Mouse (Mus musculus) kidney, adult 11 months (tissue): ENCODE measurements around the gene Nup188.

Experiments used
- DNase-seq: peaks from one replicate; pipeline ENCODE4 v3.0.0; 2022

The Nup188 gene

DNA sequence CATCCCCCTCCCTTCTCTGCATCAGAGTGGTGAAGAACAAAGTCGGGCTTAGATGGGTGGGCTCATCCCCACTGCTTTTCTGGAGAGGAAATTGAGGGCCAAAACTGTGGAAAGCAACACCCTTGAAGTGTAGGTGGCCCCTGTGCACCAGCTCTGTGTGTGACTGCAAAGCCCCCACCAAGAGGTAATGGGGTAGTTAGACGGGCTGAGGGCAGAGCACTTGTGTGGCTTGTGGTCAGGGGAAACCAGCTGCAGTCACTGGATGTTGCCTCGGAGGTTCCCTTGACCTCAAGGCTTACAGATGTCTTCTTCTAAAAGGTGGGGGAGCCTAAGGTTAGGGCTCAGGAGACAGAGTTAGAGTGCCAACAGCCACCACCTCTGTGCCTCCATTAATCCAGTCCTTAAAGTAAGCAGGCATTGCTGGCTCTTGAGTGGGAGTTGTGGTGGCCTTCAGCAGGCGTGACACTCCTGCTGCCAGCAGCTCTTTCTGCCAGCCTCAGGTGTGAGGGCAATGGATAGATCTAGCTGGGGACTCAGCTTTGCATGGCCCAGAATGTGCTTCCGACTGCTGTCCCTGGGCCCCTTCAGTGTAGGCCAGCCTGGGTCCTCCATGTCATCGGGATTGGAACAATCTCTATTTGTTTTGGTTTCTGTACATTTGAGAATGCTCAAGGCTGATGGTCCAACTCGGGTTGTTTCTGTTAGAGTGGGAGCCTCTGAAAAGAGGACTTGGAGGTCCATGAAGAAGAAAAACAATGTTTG, 28.3 kb upstream of the Nup188 start:
- no peak for DNase-seq

DNA sequence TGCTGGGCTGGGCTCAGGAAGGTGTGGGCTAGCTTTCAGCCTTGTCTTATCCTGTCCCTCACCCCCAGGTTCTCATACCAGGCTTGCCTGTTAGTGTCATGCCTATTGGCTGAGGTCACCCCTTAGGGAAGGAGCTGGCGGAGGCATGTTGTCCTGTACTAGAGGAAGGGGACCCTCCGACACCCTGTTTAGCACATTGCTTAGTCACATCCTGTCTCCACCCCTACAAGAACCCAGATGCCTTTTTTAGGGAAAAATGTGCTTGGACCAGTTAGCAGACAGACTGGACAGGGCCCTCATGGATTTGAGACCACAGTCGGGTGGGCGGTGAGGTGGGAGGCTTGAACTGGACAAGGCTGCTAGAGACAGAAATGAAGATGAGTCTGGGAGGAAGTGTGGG, 27.6 kb upstream of the Nup188 start:
- DNase-seq, result peak; percentile 68

DNA sequence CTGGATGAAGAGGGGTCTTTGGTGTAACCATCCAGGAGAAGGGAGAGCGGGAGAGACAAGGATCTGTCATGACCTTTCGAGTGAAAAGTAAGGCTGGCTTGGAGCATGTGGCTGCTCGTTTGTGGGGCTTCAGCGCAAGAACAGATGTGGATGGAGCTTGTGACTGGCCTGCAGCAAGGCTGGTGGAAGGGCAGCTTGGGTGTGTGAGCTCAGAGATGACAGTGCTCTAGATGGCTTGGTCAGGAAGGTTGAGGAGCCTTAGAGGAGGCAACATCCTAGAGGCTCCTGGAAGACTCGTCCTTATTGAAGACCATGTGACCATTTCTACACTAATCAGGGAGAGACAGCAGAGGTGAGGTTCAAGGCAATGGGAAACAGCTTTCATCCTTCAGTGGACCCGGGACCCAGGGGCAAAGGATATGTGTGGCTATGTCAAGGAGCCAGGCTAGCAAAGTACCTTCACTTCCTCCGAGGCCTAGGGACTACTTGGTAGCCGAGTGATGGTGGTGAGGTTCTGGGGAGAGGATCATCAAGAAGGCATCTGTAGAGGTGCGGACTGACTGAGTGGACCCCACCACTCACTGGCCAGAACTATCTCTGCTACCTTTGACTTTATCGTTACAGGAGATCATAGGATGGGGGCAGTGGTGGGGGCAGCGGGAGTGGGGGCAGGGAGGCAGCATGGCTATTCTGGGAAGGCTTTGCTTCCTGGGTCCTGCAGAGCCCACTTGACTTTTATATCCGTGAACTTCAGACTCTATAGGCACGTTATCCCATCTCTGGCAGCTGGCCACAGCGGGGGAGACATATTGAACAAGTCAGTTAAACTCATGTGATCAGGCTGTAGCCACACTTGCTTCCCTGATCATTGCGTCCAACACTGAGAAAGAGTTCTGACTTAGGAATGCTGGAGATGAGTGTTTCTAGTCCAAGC, 26.8 kb upstream of the Nup188 start:
- DNase-seq, result peak; percentile 60

DNA sequence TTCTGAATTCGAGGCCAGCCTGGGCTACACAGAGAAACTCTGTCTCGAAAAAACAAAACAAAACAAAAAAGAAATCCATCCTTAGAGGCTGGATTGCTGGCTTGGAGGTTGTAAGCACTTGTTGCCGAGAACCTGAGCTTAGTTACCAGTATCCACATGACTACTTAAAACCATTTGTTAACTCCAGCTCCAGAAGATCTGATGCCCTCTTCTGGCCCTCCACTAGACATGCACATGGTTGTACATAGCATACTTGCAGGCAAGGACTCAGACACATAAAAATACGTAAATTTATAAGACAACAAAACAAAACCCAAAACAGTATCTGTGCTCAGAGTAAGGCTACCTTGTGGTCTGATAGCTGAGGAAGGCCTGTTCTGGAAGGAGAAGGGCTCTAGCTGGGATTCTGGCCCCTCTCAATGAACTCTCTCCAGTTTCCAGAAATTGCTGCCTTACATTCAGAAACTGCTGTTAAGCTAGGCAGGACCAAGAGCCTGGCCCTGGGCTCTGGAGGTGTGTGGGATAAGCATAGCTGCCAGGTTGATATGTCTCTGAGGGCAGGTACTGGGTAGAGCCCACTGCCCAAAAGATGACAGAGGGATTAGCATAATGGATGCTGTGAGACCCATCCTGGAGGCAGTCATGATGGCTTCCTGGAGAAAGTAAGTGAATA, 25.0 kb upstream of the Nup188 start:
- no peak for DNase-seq

DNA sequence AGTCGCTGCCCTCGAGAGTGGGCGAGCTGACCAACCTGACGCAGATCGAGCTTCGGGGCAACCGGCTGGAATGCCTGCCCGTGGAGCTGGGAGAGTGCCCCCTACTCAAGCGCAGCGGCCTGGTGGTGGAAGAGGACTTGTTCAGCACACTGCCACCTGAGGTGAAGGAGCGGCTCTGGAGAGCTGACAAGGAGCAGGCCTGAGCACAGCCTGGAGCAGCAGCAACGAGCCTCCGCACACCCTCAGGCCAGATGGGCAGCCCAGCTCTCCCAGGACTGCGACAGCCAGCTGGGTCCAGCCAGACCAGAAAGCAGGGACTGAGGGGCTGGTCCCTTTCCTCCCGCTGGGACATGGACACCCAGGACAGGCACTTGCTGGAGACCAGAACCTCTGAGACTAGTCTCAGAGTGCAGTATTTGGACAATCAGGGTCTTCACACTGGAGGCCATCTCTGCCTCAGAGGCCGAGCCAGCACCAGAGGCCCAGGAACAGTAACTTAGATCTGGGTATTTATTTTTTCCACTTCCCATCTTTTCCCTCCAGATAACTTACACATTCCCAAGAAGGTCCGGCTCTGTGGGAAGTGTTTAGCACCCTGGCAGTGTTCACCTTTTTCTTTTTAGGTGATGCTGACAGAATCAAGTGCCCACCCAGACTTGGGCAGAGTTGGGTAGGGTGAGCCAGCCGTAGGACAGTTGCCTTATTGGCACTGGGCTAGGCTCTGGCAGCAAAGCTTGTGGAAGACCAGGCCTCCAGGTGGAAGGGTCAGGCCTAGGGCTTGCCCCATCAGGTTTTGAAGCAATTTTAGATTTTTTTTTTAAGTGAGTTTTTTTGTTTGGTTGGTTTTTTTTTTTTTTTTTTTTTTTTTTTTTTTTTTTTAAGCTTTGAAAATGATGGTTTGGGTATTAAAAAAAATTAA, 24.0 kb upstream of the Nup188 start:
- peak; percentile 14 for DNase-seq

DNA sequence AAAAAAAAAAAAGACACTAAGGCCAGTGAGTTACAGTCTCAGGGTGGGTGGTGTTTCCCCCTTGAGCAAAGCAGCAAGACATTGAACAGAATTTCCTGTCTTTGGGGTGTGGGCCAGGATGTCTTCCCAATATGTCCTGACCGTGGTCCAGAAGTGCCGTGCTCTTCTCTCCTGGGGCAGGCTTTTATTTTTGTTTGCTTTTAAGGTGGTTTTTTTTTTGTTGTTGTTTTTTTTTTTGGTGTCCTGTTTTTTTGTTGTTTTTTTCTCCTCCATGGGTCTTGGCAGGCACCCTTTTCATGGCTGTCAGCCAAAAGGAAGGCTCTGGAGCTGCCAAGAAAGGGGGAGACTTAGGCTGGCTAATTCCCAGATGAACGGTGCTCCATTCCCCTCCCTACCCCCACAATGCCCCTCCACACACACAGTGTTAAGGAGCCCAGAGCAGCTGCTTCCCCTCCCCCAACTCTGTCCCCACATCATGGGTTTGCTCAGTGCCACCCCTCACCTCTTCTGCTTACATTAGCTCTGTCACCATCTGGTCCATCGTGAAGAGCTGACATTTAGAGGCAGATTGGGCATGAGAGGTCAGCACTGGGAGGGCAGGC, 23.3 kb upstream of the Nup188 start:
- peak; percentile 71 for DNase-seq

DNA sequence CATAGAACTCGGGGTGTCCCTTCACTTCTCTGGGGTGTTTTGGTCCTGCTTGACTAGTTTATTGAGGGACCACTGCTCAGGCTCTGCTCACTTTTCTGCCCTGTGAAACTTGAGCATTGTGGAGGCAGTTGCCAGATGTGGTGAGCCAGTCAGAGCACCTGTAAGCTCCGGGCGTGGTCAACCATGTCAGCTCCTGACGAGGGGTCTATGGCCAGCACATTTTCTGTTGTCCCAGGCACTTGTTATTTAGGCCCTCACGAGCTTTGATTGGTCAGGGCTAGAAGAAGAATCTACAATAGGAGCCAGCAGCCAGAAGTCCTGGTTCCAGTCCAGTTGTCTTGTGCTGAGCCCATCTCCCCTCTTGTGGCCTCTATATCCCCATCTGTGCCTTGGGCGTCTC, 22.4 kb upstream of the Nup188 start:
- DNase-seq, result peak; percentile 11

DNA sequence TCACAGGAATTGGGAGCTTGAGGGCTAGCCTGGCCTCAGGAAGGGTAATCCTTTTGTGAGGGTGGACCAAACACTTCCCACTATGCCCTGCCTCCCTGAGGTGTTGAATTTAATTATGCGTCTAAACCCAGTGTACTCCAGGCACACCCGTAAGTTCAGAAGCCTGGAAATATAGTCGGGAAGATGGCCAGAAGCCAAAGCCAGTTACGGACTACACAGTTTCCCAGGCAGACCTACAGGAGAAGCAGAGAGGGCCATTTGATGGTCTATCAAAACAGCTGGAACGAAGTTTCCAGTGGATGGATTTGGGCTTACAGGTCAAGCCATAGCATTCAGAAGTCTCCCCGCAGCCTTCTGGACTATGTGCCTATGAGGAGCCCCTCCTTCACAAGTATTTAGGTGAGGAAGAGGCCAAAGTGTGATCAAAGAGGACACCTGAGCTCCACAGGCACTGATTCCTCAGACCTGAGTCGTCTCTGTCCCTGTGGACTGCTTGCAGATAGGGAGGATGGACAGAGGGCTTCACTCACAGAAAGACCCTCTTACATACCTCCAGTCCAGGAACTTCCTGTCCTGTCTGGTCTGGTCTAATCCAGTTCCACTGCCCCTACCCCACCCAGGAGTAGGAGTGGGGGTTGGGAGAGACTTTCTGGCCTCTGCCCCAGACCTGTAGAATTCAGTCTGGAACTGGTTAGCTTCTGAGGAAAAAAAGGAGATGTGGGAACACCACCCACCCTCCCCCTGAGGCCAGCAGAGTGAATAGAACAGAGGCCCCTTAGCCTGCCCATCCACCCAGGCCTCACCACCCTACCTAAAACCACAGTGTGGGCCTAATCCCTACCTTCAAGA, 21.3 kb upstream of the Nup188 start:
- DNase-seq, result peak; percentile 48

DNA sequence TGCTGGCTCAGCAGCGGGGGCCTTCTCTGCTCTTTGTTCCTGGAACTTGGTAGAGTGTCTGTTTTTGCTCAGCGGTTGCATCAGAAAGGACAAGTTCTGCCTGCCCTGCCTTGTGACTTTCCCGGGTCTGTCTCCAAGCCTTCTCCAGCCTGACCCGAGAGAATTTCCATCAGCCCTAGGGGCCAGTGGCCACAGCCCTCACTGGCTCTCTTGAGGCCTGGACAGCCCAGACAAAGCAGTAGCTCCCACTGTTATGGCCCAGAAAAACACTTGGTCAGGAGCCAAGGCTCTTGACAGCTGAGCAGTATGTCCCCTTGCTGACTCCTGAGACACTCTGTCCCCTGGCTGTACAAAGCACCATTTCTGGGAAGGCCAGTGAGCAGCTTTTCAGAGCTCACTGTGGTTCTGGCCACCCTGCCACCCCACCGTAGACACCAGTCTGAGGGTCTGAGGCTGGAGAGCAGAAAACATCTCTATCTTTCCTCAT, 20.4 kb upstream of the Nup188 start, which contains the start of gene Phyhd1:
TSS of gene Phyhd1 (plus strand) at position 437 of the 487 bp plus-strand sequence.
- peak; percentile 89 for DNase-seq

DNA sequence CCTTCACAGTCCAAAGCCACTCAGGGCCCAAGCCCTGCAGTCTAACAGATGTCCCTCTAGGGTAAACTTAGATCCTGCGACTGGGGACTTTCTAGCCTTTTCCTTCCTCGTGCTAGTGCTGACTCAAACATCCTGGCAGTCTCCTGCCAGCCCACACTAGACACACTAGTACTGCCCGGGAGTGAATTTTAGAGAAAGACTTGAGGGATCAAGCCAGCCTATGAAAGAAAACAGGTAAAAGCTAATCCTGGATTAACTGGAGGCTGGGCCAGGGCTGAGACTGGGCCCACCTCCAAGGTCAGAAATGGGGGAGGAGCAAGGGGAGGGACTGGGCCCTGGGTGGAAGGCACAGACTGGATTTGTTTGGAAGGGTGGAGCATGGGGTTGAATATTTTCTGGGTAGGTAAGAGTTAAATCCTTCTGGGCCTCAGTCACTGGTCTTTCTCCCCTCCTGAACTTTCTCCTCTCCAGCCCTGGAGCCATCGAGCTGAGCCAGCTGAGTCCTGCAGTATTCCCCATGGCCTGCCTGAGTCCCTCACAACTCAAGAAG, 19.7 kb upstream of the Nup188 start:
- peak; percentile 94 for DNase-seq

DNA sequence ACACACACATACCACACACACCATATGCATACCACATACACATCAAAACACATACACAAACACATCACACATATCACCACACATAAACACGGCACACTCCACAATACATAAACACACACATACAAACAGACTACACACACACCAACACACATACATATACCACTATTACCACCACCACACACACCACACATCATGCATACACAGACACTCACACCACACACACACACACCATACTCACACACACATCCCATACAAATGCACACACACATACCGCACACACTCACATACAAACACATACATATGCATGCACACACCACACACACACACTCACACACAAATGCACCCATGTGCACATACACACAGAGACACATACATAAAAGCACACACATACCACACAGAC, 18.7 kb upstream of the Nup188 start:
- DNase-seq, result no peak

DNA sequence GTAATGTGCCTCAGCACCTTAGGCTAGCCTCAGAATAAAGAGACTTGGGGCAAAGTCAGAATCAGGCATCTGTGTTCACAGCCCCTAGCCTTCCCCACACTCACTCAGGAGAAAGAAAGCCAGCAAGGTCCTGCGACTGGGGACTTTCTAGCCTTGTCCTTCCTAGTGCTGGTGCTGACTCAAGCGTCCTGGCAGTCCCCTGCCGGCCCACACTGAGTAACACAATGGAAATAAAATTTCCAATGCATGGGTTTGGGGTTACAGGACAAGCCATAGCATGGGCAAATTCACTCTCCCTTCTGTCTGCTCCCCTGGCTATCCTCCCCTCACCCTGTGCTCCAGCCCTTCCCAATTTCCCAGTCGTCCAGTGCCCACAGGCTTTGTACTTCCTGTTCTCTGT, 17.8 kb upstream of the Nup188 start:
- no peak for DNase-seq

DNA sequence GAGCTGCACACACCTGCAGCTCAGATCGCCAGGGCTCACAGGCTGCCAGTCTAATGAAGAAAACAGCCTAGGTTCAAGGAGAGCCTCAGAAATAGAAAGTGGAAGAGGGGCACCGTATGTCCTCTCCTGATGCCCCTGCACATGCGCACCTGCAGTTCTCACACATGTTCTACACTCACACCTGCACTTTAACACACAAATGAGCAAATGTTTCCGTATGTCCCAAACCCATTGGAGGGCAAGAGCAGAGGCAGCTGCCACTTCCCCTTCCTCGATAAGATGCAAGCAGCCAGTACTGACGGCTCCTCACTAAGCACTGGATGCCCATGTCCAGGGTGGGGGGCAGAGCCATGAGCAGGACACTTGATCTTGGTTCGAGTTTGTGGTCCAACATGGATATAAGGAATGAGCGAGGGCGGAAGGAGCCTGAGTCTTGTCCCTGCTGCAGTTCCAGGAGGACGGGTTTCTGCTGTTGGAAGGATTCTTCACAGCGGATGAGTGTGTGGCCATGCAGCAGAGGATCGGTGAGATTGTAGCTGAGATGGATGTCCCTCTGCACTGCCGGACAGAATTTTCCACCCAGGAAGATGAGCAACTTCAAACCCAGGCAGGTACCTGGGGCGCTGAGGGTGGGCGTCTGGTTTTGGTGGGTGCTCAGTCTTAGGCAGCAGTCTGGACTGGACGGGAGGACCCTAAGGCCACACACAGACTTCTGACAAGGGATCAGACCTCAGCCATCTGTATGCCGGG, 16.8 kb upstream of the Nup188 start:
- DNase-seq, result peak; percentile 8

DNA sequence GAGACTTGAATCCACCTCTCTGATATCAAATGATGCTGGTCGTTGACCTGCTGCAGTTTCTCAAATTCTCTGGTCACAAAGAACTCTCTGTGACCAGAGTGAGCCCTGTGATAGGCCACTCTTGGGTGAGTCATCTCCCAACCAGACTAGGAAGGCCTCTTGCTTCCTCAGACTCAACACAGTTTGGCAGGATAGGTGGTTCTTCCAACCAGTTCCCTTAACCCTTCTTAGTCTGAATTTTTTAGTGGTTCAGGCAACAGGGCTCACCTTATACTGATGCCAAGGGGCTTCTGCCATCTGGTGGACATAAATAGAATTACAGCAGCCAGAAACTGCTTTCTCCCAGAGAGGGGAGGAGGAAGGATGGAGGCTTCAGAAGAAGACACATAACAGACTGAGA, 16.1 kb upstream of the Nup188 start:
- DNase-seq, result peak; percentile 75

DNA sequence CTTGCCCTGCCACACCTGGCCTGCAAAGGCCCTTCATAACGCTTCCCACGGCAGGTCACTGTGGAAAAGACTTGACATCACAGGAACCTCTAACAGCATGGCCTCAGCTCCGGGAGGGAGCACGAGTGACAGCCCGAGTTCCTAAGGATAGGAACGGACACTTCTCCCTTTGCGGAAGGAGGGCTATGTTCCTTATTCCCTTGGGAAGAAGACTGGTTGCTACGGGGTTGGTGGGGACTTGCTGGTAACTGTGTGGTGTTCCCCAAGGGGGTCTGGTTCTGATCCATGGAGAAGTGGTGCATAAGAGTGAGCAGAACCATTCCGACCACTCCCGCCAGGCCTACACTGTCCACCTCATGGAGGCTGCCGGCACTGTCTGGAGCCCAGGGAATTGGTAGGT, 5.5 kb upstream of the Nup188 start, which contains the start of gene Gm28038:
TSS of gene Gm28038 (plus strand) at position 301 of the 400 bp plus-strand sequence.
- DNase-seq, result no peak

DNA sequence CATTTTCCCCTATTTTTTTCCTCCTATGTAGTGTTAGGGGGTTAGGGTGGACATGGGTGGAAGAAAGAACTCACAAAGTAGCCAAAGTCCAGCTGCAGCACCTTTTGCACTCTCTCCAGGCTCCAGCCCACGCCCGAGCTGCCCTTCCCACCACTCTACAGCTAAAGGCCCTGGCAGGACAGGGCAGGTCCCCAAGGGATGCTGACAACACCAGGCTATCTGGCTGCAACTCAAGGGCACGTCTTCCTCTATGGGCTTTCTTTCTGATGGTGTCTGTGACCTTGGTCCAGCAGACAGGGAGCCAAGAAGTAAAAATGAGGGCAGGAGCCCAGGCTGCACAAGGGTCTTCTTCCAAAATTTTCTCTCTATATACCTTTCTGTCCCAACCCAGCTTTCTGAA, 4.5 kb upstream of the Nup188 start:
- DNase-seq, result no peak

DNA sequence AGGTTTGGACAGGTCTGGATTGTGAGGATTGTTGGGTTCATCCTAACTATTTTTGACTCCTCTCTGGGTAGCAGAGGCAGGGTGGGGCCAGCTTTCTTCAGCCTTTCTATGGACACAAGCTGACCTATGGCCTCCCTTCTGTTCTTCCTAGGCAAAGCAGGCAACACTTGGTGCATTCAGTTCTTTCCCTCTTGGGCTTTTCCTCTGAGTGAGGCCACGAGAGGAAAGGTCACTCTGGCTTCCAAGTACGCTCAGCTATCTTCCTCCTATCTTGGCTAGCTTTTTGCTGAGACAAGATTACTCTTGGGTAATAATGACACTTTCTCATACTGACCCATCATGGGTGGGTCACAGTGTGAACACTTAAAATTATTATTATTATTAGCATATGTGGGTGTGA, 3.0 kb upstream of the Nup188 start:
- no peak for DNase-seq

DNA sequence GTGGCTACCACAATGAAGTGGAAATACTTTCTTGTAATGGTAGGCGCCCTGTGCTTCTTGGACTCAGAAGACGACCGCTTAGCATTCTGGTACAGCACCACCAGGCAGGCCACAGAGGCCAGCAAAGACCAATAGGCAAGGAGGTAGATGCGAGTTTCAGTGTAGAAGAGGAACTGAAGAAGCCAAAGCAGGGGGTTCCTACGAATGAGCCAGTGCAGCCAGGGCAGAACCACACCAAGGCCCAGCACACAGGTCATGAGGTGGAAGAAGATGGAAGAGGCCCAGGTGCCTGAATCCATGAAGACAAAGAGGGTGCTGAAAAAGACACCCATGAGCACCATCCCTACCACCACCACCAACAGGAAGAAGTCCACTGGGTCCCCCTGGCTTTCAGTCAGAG, 1.2 kb upstream of the Nup188 start:
- no peak for DNase-seq

DNA sequence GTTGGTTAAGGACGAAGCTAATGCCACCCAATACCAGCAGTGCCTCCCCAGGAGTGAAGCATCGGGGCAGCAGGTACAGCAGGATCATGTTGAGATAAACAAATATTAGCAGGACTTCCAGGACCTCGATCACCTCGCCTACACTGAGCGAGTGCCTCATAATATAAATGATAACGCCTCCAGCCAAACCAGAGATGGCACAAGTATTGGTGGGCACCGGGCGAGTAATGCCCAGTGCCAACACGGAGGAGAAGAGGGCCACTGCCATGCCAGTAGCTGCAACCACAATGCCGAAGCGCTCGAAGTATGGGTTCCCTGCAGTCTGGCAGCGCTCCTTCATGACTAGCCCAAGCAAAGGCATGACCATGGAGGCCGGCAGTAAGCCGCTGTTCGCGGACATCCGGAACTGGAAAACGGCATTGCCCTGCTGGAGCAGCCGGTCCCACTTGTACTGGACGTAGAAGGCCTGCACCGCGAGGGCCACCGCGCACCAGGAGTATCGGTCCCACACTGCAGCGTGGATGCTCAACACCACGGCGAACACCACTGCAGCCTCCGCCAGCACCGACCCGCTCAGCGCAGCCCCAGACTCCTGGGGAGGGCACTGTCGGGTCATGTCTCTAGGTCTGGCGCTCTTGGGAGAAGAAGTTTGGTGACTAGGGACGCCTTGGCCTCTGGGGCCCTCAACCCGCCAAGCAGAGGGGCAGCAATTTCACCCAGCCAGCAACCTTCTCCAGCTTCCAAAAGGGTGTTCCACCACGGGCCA, 598 bp upstream of the Nup188 start:
- DNase-seq, result no peak
